ENCODE assay signal across 11 mouse cellular contexts in the genomic region with DNA sequence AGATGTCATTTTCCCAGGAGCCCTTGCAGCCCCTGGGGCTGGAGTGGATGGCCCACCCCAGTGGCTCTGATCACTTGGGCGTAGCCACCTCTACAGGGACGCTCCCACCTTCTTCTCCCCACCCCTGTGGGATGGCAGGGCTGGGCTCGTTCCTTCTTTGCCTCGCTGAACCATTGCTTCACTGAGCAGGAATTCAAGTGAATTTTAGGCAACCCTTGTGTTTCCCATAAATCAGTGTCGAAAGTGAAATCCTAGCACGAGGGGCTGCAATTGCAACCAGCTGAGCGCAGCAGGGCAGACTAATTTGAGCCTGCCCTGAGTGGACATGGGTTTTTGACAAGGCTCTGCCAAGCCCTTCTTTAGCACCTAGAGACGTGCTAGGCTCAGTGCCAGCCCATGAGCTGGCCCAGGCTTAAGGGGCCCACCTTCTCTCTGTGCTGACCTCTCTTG. TPM values are rescaled to one million over a fixed set of nuclear protein-coding genes. Genes with fewer than 3 reads are reported as not detected.
DNase-seq lines count a peak whose midpoint lies in the region; ATAC-seq lines count a peak whose summit lies in the region.
"Had no signal": no experiment of that assay in that cellular context is flagged by ENCODE, and none has a peak within 500 bp of the region (broad histone marks: within the 10 kb centered on the region; RNA-seq: fewer than 3 reads in every experiment).

No protein-coding gene starts in this region.

- peak overlapping the region; percentile 66 for H3K27ac ChIP-seq in heart, embryonic 11.5 days (ENCODE audit: low read depth, low read length)
- H3K27ac ChIP-seq in lung, embryonic 15.5 days, result peak overlapping the region; percentile 13; the same call in 1 of the 2 replicates

- no peak overlapping the region for H3K4me3 ChIP-seq in heart, embryonic 11.5 days (ENCODE audit: low read depth, low read length)
- no peak overlapping the region for H3K4me3 ChIP-seq in lung, embryonic 15.5 days

- WGBS in heart, embryonic 11.5 days (ENCODE audit: insufficient replicate concordance), result 58% methylated on average over 8 of the region's 8 CpGs
- 55% methylated on average over 8 of the region's 8 CpGs for WGBS in lung, embryonic 15.5 days

- H3K36me3 ChIP-seq in heart, embryonic 11.5 days (ENCODE audit: control insufficient read depth, insufficient read depth, low read length), result no peaks in the 10 kb centered on the region
- no peaks in the 10 kb centered on the region for H3K36me3 ChIP-seq in lung, embryonic 15.5 days

- H3K27me3 ChIP-seq in heart, embryonic 11.5 days (ENCODE audit: control insufficient read depth, insufficient read depth, low read length), result no peaks in the 10 kb centered on the region
- no peaks in the 10 kb centered on the region for H3K27me3 ChIP-seq in lung, embryonic 15.5 days

- no peak for ATAC-seq in heart, embryonic 11.5 days (replicated peaks; ENCODE audit: insufficient number of reproducible peaks, low FRiP score, low TSS enrichment)
- ATAC-seq in lung, embryonic 15.5 days (ENCODE audit: borderline replicate concordance, extremely low read depth, low FRiP score, low TSS enrichment), result 0 out of 2 replicates have a peak, but pooled peaks have one; percentile 28
- ATAC-seq in erythroid progenitor cell, adult 5-6 weeks (replicated peaks; ENCODE audit: low FRiP score, poor library complexity, severe bottlenecking), result no peak
- ATAC-seq: inflammation-experienced regulatory T-cells, adult 6 months had no signal

- H3K4me2 ChIP-seq in heart, embryonic 11.5 days, result no peak overlapping the region
- no peak overlapping the region for H3K4me2 ChIP-seq in lung, embryonic 15.5 days

- no peak overlapping the region for H3K9ac ChIP-seq in heart, embryonic 11.5 days (ENCODE audit: low read depth, low read length)
- H3K9ac ChIP-seq in lung, embryonic 15.5 days, result no peak overlapping the region

- H3K4me1 ChIP-seq in heart, embryonic 11.5 days (ENCODE audit: control insufficient read depth, insufficient read depth, low read length), result peaks cover 14% of the 10 kb centered on the region
- peaks cover 43% of the 10 kb centered on the region for H3K4me1 ChIP-seq in lung, embryonic 15.5 days

- peak; percentile 54 for DNase-seq in gastrocnemius, postnatal 25 days
- DNase-seq in gastrocnemius, postnatal 14 days, result no peak
- DNase-seq in adipocyte (ENCODE audit: low spot score), result peak; percentile 71
- no peak for DNase-seq in right cerebral cortex, postnatal 4 days
- no peak for DNase-seq in left cerebral cortex, adult 11 months (ENCODE audit: low spot score)
- DNase-seq: adrenal gland, adult 8-10 months; cerebellum, postnatal 36 days had no signal

- intact Hi-C loops in gastrocnemius, postnatal 14 days (cut with DNase I; ENCODE audit: low total_unique reads), result no loop called here

- H3K9me3 ChIP-seq in heart, embryonic 11.5 days (replicated peaks; ENCODE audit: control insufficient read depth, low read length), result no peaks in the 10 kb centered on the region
- no peaks in the 10 kb centered on the region for H3K9me3 ChIP-seq in lung, embryonic 15.5 days

RNA-seq across cellular contexts. Expression of a gene that starts 47.6 kb away (rescaled TPM):
- not detected for total RNA-seq in gastrocnemius, postnatal 25 days (2021)
- not detected for total RNA-seq in gastrocnemius, postnatal 14 days (2021)
- polyA plus RNA-seq in heart, embryonic 11.5 days (2014; fragmentation: Nextera tagmentation; extraction: Ambion mirVana), result 0.21 and 0.28 TPM in 2 replicates
- polyA plus RNA-seq in lung, embryonic 15.5 days (2015; fragmentation: Nextera tagmentation; extraction: Ambion mirVana), result 0.69 and 0.89 TPM in 2 replicates
- total RNA-seq in erythroid progenitor cell, adult 5-6 weeks (2015; ENCODE audit: low replicate concordance), result 5.0 and 6.3 TPM in 2 replicates
- 2.7 and 3.0 TPM in 2 replicates for total RNA-seq in erythroid progenitor cell, adult 5-6 weeks (2017; ENCODE audit: low replicate concordance)

Comparison
In these comparisons a context has a peak if more than half of its experiments do, and no peak if none do; other contexts are left out.
1. DNase-seq: peak in gastrocnemius, postnatal 25 days (single experiment) and adipocyte (single experiment); none in gastrocnemius, postnatal 14 days (single experiment), right cerebral cortex, postnatal 4 days (single experiment) and left cerebral cortex, adult 11 months (single experiment).